Mouse (Mus musculus) intestine, postnatal 0 days (tissue): ENCODE data around the gene Prpmp5. TPM values are rescaled to one million over a fixed set of nuclear protein-coding genes. Genes with fewer than 3 reads are reported as not detected.
"Not testable (repeated sequence)": the region's sequence is repeated elsewhere in the genome, so short reads cannot be mapped to it uniquely, and the experiment has no call there.

Experiments used
- ATAC-seq: fragments of 200-750 bp; cut with Nextera tagmentation; 2 replicates; pipeline ENCODE4 v1.8.0; 2017; ENCODE audit warnings: mild to moderate bottlenecking, moderate TSS enrichment, moderate library complexity
- H3K27ac ChIP-seq: fragments of 300-500 bp; sonication (generic); 2 replicates; pipeline ENCODE4 v1.5.1; 2014; ENCODE audit warnings: mild to moderate bottlenecking, low read depth, low read length, moderate library complexity
- H3K27me3 ChIP-seq: fragments of 300-500 bp; sonication (generic); replicated peaks from 2 replicates; pipeline ENCODE4 v1.6.1; 2014; ENCODE audit warnings: low read length, mixed read lengths; ENCODE audit not compliant: control insufficient read depth, insufficient read depth
- H3K36me3 ChIP-seq: fragments of 300-500 bp; sonication (generic); 2 replicates; pipeline ENCODE4 v1.6.1; 2014; ENCODE audit warnings: mild to moderate bottlenecking, moderate library complexity; ENCODE audit not compliant: control insufficient read depth, insufficient read depth
- H3K4me1 ChIP-seq: fragments of 300-500 bp; sonication (generic); replicated peaks from 2 replicates; pipeline ENCODE4 v1.6.1; 2014; ENCODE audit warnings: antibody characterized with exemption, low read length, mixed read lengths; ENCODE audit not compliant: control insufficient read depth, insufficient read depth
- H3K4me2 ChIP-seq: fragments of 300-500 bp; sonication (generic); replicated peaks from 2 replicates; pipeline ENCODE4 v1.6.1; 2014; ENCODE audit warnings: low read depth, mild to moderate bottlenecking, moderate library complexity
- H3K4me3 ChIP-seq: fragments of 300-500 bp; sonication (generic); 2 replicates; pipeline ENCODE4 v1.5.1; 2014; ENCODE audit warnings: low read depth, low read length
- H3K9ac ChIP-seq: fragments of 300-500 bp; sonication (generic); 2 replicates; pipeline ENCODE4 v1.6.1; 2014; ENCODE audit warnings: mild to moderate bottlenecking, low read depth, low read length
- H3K9me3 ChIP-seq: fragments of 300-500 bp; sonication (generic); 2 replicates; pipeline ENCODE4 v1.6.1; 2016; ENCODE audit warnings: mixed run types; ENCODE audit not compliant: control insufficient read depth
- WGBS: fragments of 180-500 bp; shearing (Covaris S2); extraction: QIAGEN DNeasy Blood & Tissue Kit; methylation state at CpG from one replicate; pipeline ENCODE4 v1.1.7; 2014; 5-methylcytosine and 5-hydroxymethylcytosine counted together
- polyA plus RNA-seq: library from polyadenylated mRNA; unstranded; fragments of >200 nt; fragmentation: Nextera tagmentation; extraction: Ambion mirVana; gene quantifications from 2 replicates; pipeline ENCODE4 v1.2.1, GENCODE M21; 2015

Gene Prpmp5
- not detected in 2 replicates for polyA plus RNA-seq

DNA sequence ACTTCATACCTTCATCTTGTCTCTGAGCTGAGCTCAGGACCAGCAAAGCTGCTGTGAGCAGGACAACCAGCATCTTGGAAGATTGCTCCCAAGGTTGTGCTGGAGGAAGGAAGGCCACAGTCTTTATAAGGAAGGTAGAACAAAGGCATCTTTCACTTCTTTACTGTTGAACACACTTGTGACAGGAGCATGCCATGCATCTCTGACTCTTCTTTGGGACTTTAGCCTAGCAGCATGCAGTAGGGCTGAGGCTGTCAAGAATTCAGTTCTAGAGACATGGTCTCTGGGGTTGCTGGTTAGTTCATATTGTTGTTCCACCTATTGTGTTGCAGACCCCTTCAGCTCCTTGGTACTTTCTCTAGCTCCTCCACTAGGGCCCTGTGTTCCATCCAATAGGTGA is at the start of gene Prpmp5:
Prpmp5 (minus strand) TSS at position 101 of the 400 bp plus-strand sequence.
- H3K4me2 ChIP-seq, H3K27me3 ChIP-seq, ATAC-seq, H3K4me1 ChIP-seq, H3K9me3 ChIP-seq, H3K4me3 ChIP-seq, H3K9ac ChIP-seq, H3K36me3 ChIP-seq, H3K27ac ChIP-seq: not testable (repeated sequence)

DNA sequence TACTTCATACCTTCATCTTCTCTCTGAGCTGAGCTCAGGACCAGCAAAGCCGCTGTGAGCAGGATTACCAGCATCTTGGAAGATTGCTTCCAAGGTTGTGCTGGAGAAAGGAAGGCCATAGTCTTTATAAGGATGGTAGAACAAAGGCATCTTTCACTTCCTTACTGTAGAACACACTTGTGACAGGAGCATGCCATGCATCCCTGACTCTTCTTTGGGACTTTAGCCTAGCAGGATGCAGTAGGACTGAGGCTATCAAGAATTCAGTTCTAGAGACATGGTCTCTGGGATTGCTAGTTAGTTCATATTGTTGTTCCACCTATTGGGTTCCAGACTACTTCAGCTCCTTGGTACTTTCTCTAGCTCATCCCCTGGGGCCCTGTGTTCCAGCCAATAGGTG is 49.5 kb upstream of the Prpmp5 start, which contains the start of gene Gm8882:
Gm8882 (minus strand) TSS at position 101 of the 400 bp plus-strand sequence.
- H3K4me3 ChIP-seq, H3K4me2 ChIP-seq, H3K27me3 ChIP-seq, H3K27ac ChIP-seq, H3K4me1 ChIP-seq, H3K9me3 ChIP-seq, ATAC-seq, H3K36me3 ChIP-seq, H3K9ac ChIP-seq: not testable (repeated sequence)
- 72% methylated on average over 1 of the region's 1 CpGs for WGBS

Other genes with a start within 250 kb of the Prpmp5 start
- not detected in 2 replicates for gene Prb1, start 104.2 kb downstream of the Prpmp5 start, polyA plus RNA-seq
- gene Gm8882, start 49.4 kb upstream of the Prpmp5 start, polyA plus RNA-seq = not detected in 2 replicates